Mouse (Mus musculus): ENCODE measurements at regions not wholly inside any gene's neighbourhood (a gene's known extent, or its start where the extent isn't known, plus 50 kb on each side); places are given as distances from the start of the nearest gene placed in this dataset.

DNA sequence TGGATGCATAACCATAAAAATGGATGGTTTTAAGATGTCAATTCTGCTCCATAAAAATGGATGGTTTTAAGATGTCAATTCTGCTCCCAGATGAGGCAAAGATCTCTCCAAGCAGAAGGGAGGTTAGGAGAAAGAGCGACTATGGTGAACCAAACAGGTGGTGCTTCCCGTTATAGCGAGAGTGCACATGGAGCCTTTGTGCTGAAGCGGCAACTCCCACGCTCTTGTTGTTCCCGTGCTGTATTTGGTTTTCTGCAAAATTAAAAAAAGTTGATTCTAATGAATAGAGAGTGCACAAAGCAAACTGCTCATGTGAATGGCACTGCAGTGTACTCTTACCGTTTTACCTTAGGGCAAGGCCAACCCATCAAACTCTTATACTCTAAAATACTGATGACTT, 497.5 kb upstream of the Nbea start:
- 95% methylated on average over 7 of the region's 7 CpGs for WGBS
- no peaks in the 10 kb centered on the region for H3K27me3 ChIP-seq
- H3K9me3 ChIP-seq = no peaks in the 10 kb centered on the region
- no peak overlapping the region for H3K9ac ChIP-seq
- H3K4me3 ChIP-seq = no peak overlapping the region
- H3K27ac ChIP-seq = no peak overlapping the region
- H3K36me3 ChIP-seq = no peaks in the 10 kb centered on the region
- no peak for ATAC-seq (ENCODE audit: insufficient number of reproducible peaks, insufficient read depth, low FRiP score, low TSS enrichment)
- no peak overlapping the region for H3K4me2 ChIP-seq (replicated peaks)
- H3K4me1 ChIP-seq = no peaks in the 10 kb centered on the region

DNA sequence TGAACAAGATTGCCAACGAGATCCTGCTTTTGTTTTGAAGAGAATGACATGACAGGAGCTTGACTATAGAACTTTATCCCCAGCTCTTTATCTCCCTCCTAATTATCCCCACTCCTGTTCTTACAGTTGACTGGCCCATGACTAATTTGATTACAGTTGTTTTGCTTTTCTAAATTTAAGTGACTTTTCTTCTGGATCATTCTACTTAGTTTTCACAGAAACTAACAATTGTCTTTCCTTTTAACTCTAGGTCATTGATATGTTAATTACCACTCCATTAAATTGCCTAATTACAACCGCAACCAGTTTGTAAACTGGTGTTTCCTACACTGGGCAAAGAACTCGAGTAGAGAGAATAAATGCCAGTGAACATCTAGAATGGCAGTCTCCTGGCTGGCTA, 485.3 kb upstream of the Nbea start:
- no peaks in the 10 kb centered on the region for H3K36me3 ChIP-seq
- ATAC-seq (ENCODE audit: insufficient number of reproducible peaks, insufficient read depth, low FRiP score, low TSS enrichment) = no peak
- H3K27me3 ChIP-seq = no peaks in the 10 kb centered on the region
- no peak overlapping the region for H3K27ac ChIP-seq
- H3K9me3 ChIP-seq = no peaks in the 10 kb centered on the region
- H3K4me3 ChIP-seq = no peak overlapping the region
- no peak overlapping the region for H3K9ac ChIP-seq
- H3K4me2 ChIP-seq (replicated peaks) = no peak overlapping the region
- no peaks in the 10 kb centered on the region for H3K4me1 ChIP-seq
- WGBS = 23% methylated on average over 3 of the region's 3 CpGs

DNA sequence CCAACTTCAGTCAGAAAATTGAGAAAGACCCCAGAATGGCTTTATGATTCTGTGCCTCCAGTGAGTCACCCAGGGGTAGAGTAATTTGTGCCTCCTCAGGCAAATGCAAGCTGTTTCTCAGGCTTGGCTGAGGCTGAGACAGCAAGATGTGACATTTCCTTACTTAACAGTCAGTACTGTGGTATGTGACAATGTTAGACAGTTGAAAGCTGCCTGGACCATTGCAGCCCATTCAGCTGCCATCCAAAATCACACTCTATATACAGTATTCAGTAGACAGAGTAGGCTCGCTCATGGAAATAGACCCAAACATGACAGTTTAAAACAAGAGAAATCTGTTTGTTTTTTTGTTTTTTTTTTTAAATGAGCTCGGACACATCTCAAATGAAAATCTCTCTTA, 477.1 kb upstream of the Nbea start:
- Histone ChIP-seq H3K4me3 (no peak overlapping the region), H3K9ac (no peak overlapping the region), H3K27ac (no peak overlapping the region), H3K36me3 (no peaks in the 10 kb centered on the region), H3K9me3 (no peaks in the 10 kb centered on the region), H3K4me1 (no peaks in the 10 kb centered on the region), H3K27me3 (no peaks in the 10 kb centered on the region), H3K4me2 (replicated peaks) (no peak overlapping the region)
- 78% methylated on average over 2 of the region's 2 CpGs for WGBS
- no peak for ATAC-seq (ENCODE audit: insufficient number of reproducible peaks, insufficient read depth, low FRiP score, low TSS enrichment)

DNA sequence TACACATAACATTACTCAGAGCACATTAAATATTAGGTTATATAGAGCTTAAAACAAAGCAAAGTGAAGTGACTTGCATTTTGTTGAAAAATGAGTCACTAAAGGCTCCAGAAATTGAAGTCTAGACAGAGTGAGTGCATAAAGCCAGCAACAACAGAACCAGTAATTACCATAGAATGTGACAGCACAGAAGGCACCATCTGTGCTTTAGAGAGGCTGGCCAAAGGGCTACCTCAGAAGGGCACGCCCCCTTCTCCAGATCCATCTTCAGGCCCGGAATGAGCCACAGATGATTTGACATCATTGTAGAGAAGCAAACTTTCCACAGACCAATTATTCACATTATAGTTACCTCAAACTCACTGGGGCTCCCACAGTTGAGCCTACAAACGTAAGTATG, 463.8 kb upstream of the Nbea start:
- H3K36me3 ChIP-seq = no peaks in the 10 kb centered on the region
- no peaks in the 10 kb centered on the region for H3K9me3 ChIP-seq
- H3K27me3 ChIP-seq = no peaks in the 10 kb centered on the region
- H3K4me2 ChIP-seq (replicated peaks) = no peak overlapping the region
- H3K4me3 ChIP-seq = no peak overlapping the region
- WGBS = 73% methylated on average over 3 of the region's 3 CpGs
- H3K9ac ChIP-seq = no peak overlapping the region
- H3K4me1 ChIP-seq = no peaks in the 10 kb centered on the region
- no peak overlapping the region for H3K27ac ChIP-seq
- no peak for ATAC-seq (ENCODE audit: insufficient number of reproducible peaks, insufficient read depth, low FRiP score, low TSS enrichment)

Measured in embryonic facial prominence, embryonic 12.5 days (tissue).